Mouse (Mus musculus): Measurements from ENCODE around the gene Mettl27. TPM values are rescaled to one million over a fixed set of nuclear protein-coding genes. Genes with fewer than 3 reads are reported as not detected.
A peak's percentile ranks its signal among the peaks of the same experiment; 100 is the strongest.

Gene Mettl27
- polyA plus RNA-seq, 2 experiments, result 14.8 to 18.9 TPM

DNA sequence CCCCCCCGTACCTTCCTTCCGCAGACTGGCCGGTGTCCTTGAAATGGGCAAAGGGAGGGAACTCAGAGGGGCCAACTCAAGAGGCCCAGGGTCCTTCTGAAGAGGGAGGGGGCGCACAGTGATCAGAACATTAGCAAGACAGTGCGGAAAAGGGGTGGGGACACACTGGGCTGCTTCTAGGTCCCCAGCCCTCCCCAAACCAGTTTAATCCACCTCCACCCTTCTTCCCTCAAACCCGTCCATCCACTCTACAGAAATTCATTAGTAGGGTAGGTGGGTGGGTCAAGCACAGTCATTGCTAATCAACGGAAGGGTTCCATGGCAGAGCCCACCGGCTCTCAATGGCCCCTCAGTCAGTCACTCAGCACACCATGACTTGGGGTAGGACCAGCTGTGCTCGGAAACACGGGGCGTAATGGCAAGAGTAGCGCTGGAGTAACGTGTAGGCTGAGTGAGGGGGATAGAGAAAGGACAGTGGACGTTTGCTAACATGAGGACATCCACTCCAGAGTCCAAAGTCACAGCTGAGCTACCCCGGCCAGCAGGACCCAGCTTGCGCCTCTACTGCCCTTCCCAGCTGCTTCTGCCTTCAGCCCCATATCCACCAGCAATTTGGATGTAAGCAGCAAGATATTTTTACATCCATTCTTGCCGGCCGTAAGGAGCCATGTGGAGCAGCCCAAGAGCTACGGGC is 13.2 kb downstream of the Mettl27 start:
- Histone ChIP-seq H3K9me3 (ENCODE audit: control insufficient read depth, low read length) (no peaks in the 10 kb centered on the region), H3K27ac (replicated peaks; ENCODE audit: low read depth, low read length) (no peak overlapping the region), H3K4me1 (ENCODE audit: control insufficient read depth, insufficient read depth, low read length) (peaks cover 7% of the 10 kb centered on the region; the same call in 1 of the 2 replicates), H3K36me3 (ENCODE audit: control insufficient read depth, insufficient read depth, low read length) (no peaks in the 10 kb centered on the region), H3K4me2 (replicated peaks; ENCODE audit: low read depth, low read length, severe bottlenecking) (peak overlapping the region; percentile 15; the same call in 1 of the 2 replicates), H3K4me3 (replicated peaks; ENCODE audit: low read length) (peak overlapping the region; percentile 26), H3K9ac (ENCODE audit: low read depth, low read length, severe bottlenecking) (peak overlapping the region; percentile 34; the same call in 1 of the 2 replicates), H3K27me3 (ENCODE audit: control insufficient read depth, insufficient read depth, low read length) (peaks cover 24% of the 10 kb centered on the region; the same call in 1 of the 2 replicates)
- 40% methylated on average over 16 of the region's 19 CpGs for WGBS
- no peak for DNase-seq (ENCODE audit: low spot score)
- no peak for TF ChIP-seq POLR2A (IDR thresholded peaks at IDR 0.05; ENCODE audit: borderline replicate concordance, extremely low read depth, insufficient read depth, insufficient read length)
- ATAC-seq (ENCODE audit: low FRiP score, low read depth), result no peak

- Histone ChIP-seq H3K27ac (replicated peaks; ENCODE audit: low read depth, low read length) (no peak overlapping the region), H3K36me3 (ENCODE audit: control insufficient read depth, insufficient read depth, low read length) (no peaks in the 10 kb centered on the region), H3K4me2 (replicated peaks; ENCODE audit: low read depth, low read length, severe bottlenecking) (peak overlapping the region; percentile 15; the same call in 1 of the 2 replicates), H3K4me3 (replicated peaks; ENCODE audit: low read length) (peak overlapping the region; percentile 26), H3K9me3 (ENCODE audit: control insufficient read depth, low read length) (no peaks in the 10 kb centered on the region), H3K27me3 (ENCODE audit: control insufficient read depth, insufficient read depth, low read length) (peaks cover 24% of the 10 kb centered on the region; the same call in 1 of the 2 replicates), H3K9ac (ENCODE audit: low read depth, low read length, severe bottlenecking) (peak overlapping the region; percentile 34), H3K4me1 (ENCODE audit: control insufficient read depth, insufficient read depth, low read length) (peaks cover 10% of the 10 kb centered on the region; the same call in 1 of the 2 replicates)
- TF ChIP-seq POLR2A (IDR thresholded peaks at IDR 0.05; ENCODE audit: borderline replicate concordance, extremely low read depth, insufficient read depth, insufficient read length), result no peak
- WGBS, result 21% methylated on average over 43 of the region's 43 CpGs
- no peak for ATAC-seq (ENCODE audit: low FRiP score, low read depth)
- DNase-seq (ENCODE audit: low spot score), result no peak
These were observed 14.1 kb downstream of the Mettl27 start for GRCm38 (mm10) chr5:134946063-134946856.

- H3K36me3 ChIP-seq (ENCODE audit: control insufficient read depth, insufficient read depth, low read length), result no peaks in the 10 kb centered on the region
- peak within 1 kb of the TSS; percentile 15; the same call in 1 of the 2 replicates for H3K4me2 ChIP-seq (replicated peaks; ENCODE audit: low read depth, low read length, severe bottlenecking)
- H3K4me3 ChIP-seq (replicated peaks; ENCODE audit: low read length), result peak within 1 kb of the TSS; percentile 26
- no peaks in the 10 kb centered on the region for H3K9me3 ChIP-seq (ENCODE audit: control insufficient read depth, low read length)
- peaks cover 24% of the 10 kb centered on the region; the same call in 1 of the 2 replicates for H3K27me3 ChIP-seq (ENCODE audit: control insufficient read depth, insufficient read depth, low read length)
- no peak within 1 kb of the TSS for H3K27ac ChIP-seq (replicated peaks; ENCODE audit: low read depth, low read length)
- no peak; the same call in 1 of the 2 replicates for ATAC-seq (ENCODE audit: low FRiP score, low read depth)
- no peak for TF ChIP-seq POLR2A (IDR thresholded peaks at IDR 0.05; ENCODE audit: borderline replicate concordance, extremely low read depth, insufficient read depth, insufficient read length)
- DNase-seq (ENCODE audit: low spot score), result peak; percentile 80
- peaks cover 15% of the 10 kb centered on the region for H3K4me1 ChIP-seq (ENCODE audit: control insufficient read depth, insufficient read depth, low read length)
- WGBS, result 7% methylated on average over 11 of the region's 11 CpGs
- peak within 1 kb of the TSS; percentile 34 for H3K9ac ChIP-seq (ENCODE audit: low read depth, low read length, severe bottlenecking)
These were observed 14.7 kb downstream of the Mettl27 start, which contains the start of gene Cldn4 for GRCm38 (mm10) chr5:134946857-134947255. TSS of gene Cldn4 (minus strand) at chr5:134946934.

DNA sequence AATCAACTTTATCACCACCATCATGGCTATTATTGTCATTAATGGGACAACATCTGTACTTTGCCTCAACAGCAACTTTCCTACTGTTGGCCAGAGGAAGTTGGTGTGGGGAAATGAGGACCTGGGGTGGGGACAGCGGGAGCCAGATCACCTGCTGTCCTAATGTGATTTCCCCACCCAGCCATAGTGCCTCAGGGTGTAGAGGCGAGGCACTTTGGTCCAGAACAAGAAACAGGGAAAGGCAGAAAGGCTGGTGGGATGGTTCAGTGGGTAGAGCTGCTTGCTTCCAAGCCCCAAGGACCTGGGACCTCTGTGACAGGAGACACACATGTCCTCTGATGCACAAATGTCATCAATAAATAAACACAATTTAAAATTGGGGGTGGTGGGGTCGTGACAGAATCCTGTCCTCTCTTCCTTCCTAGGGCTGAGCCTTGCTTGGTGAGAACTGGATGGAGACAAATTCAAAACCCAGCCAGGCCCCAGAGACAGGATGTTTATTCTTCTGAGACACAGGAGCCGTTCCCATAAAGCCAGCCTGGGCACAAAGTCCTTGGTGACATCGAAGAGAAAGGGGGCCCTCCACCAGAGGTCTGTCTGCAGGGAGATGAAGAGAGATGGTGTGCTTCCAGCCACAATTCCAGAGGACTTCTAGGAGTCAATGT is 15.4 kb downstream of the Mettl27 start:
- H3K4me1 ChIP-seq (ENCODE audit: control insufficient read depth, insufficient read depth, low read length), result peaks cover 15% of the 10 kb centered on the region
- H3K4me3 ChIP-seq (replicated peaks; ENCODE audit: low read length), result no peak overlapping the region
- H3K9ac ChIP-seq (ENCODE audit: low read depth, low read length, severe bottlenecking), result no peak overlapping the region
- H3K27ac ChIP-seq (replicated peaks; ENCODE audit: low read depth, low read length), result no peak overlapping the region
- H3K27me3 ChIP-seq (ENCODE audit: control insufficient read depth, insufficient read depth, low read length), result peaks cover 24% of the 10 kb centered on the region; the same call in 1 of the 2 replicates
- DNase-seq (ENCODE audit: low spot score) (no peak), ATAC-seq (ENCODE audit: low FRiP score, low read depth) (no peak)
- 41% methylated on average over 5 of the region's 5 CpGs for WGBS
- no peak overlapping the region for H3K4me2 ChIP-seq (replicated peaks; ENCODE audit: low read depth, low read length, severe bottlenecking)
- TF ChIP-seq POLR2A (IDR thresholded peaks at IDR 0.05; ENCODE audit: borderline replicate concordance, extremely low read depth, insufficient read depth, insufficient read length), result no peak
- H3K9me3 ChIP-seq (ENCODE audit: control insufficient read depth, low read length), result no peaks in the 10 kb centered on the region
- no peaks in the 10 kb centered on the region for H3K36me3 ChIP-seq (ENCODE audit: control insufficient read depth, insufficient read depth, low read length)

DNA sequence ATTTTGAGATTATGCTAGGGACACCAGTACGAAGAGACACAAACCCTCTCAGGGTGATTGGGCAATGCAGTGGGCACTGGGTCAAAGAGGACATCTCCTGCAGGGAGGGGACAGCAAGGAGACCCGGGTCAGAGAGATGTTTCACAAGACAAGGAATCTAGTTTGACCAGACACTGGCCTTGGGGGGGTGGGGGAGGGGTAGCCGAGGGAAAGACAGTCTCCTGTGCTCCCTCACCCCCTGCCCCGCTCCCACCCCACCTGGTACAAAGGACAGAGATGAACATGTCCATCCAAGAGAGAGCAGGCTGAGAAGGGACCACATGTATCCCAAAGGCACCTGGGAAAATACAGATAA is 15.9 kb downstream of the Mettl27 start:
- Histone ChIP-seq H3K27ac (replicated peaks; ENCODE audit: low read depth, low read length) (no peak overlapping the region), H3K4me2 (replicated peaks; ENCODE audit: low read depth, low read length, severe bottlenecking) (no peak overlapping the region), H3K4me3 (replicated peaks; ENCODE audit: low read length) (no peak overlapping the region), H3K36me3 (ENCODE audit: control insufficient read depth, insufficient read depth, low read length) (no peaks in the 10 kb centered on the region), H3K27me3 (ENCODE audit: control insufficient read depth, insufficient read depth, low read length) (peaks cover 24% of the 10 kb centered on the region; the same call in 1 of the 2 replicates), H3K9ac (ENCODE audit: low read depth, low read length, severe bottlenecking) (no peak overlapping the region), H3K4me1 (ENCODE audit: control insufficient read depth, insufficient read depth, low read length) (peaks cover 15% of the 10 kb centered on the region), H3K9me3 (ENCODE audit: control insufficient read depth, low read length) (no peaks in the 10 kb centered on the region)
- TF ChIP-seq POLR2A (IDR thresholded peaks at IDR 0.05; ENCODE audit: borderline replicate concordance, extremely low read depth, insufficient read depth, insufficient read length), result no peak
- 67% methylated on average over 4 of the region's 4 CpGs for whole genome bisulfite sequencing
- ATAC-seq (ENCODE audit: low FRiP score, low read depth) (no peak), DNase-seq (ENCODE audit: low spot score) (no peak)

Data from limb, embryonic 14.5 days (tissue).